Mouse (Mus musculus): Measurements from ENCODE around the gene Stx1b. TPM values are rescaled to one million over a fixed set of nuclear protein-coding genes. Genes with fewer than 3 reads are reported as not detected.

Stx1b gene
- total RNA-seq, 2 experiments from 2014 or later = 193 to 215 TPM

- intact Hi-C loops (cut with DNase I) = no loop called here
These were observed 64.6 kb downstream of the Stx1b start for GRCm38 (mm10) chr7:127759716-127760115.

More at GRCm38 (mm10) chr7:127759716-127760115, 64.6 kb downstream of the Stx1b start:
- no peak for DNase-seq

Other genes with a start within 250 kb of the Stx1b start
- gene Ccdc189, start 236.0 kb downstream of the Stx1b start, total RNA-seq (2021) = 1 to 10 TPM; 7.0 to 7.8 TPM
- 10 to 100 TPM; 75.1 to 82.6 TPM for gene Rnf40, start 235.8 kb downstream of the Stx1b start, total RNA-seq (2021)
- gene Zfp629, start 208.8 kb downstream of the Stx1b start, total RNA-seq (2021) = 10 to 100 TPM; 31.5 to 33.4 TPM
- 10 to 100 TPM; 87.2 to 94.3 TPM for gene Bcl7c, start 115.6 kb downstream of the Stx1b start, total RNA-seq (2021)
- gene Ctf1, start 111.8 kb downstream of the Stx1b start, total RNA-seq (2021) = 1 to 10 TPM; 5.3 to 6.5 TPM
- not detected for gene Ctf2, start 92.4 kb downstream of the Stx1b start, total RNA-seq (2021)
- gene Fbxl19, start 80.0 kb downstream of the Stx1b start, total RNA-seq (2021) = 100 to 1,000 TPM; 143 to 148 TPM
- 10 to 100 TPM; 14.2 to 15.1 TPM for gene Orai3, start 54.7 kb downstream of the Stx1b start, total RNA-seq (2021)
- gene Setd1a, start 47.9 kb downstream of the Stx1b start, total RNA-seq (2021) = 10 to 100 TPM; 46.2 to 47.4 TPM
- 1 to 10 TPM; 2.2 to 3.1 TPM for gene Gm49388, start 38.9 kb downstream of the Stx1b start, total RNA-seq (2021)
- 1 to 10 TPM; 3.3 to 5.8 TPM for gene Hsd3b7, start 23.9 kb downstream of the Stx1b start, total RNA-seq (2021)
- 10 to 100 TPM; 34.5 to 40.0 TPM for gene Stx4a, start 255 bp downstream of the Stx1b start, total RNA-seq (2021)
- gene Zfp646, start 51.7 kb upstream of the Stx1b start, total RNA-seq (2021) = 10 to 100 TPM; 36.3 to 38.0 TPM
- gene Zfp668, start 52.3 kb upstream of the Stx1b start, total RNA-seq (2021) = 10 to 100 TPM; 33.1 to 36.4 TPM
- under 1 TPM; 0.54 to 0.90 TPM for gene Prss53, start 66.4 kb upstream of the Stx1b start, total RNA-seq (2021)
- not detected for gene Gm21974, start 70.9 kb upstream of the Stx1b start, total RNA-seq (2021)
- gene Vkorc1, start 71.1 kb upstream of the Stx1b start, total RNA-seq (2021) = 10 to 100 TPM; 27.4 to 28.2 TPM
- 10 to 100 TPM; 39.2 to 43.5 TPM for gene Bckdk, start 79.5 kb upstream of the Stx1b start, total RNA-seq (2021)
- gene Kat8, start 88.0 kb upstream of the Stx1b start, total RNA-seq (2021) = 10 to 100 TPM; 28.1 to 31.1 TPM
- 1 to 10 TPM in 1 of 2 experiments, under 1 TPM in 1; 0.54 to 1.6 TPM for gene Prss8, start 105.6 kb upstream of the Stx1b start, total RNA-seq (2021)
- 10 to 100 TPM; 13.5 to 15.5 TPM for gene Prss36, start 122.2 kb upstream of the Stx1b start, total RNA-seq (2021)
- gene Fus, start 142.9 kb upstream of the Stx1b start, total RNA-seq (2021) = 100 to 1,000 TPM; 504 to 524 TPM
- gene Pycard, start 169.3 kb upstream of the Stx1b start, total RNA-seq (2021) = 1 to 10 TPM; 2.4 to 3.3 TPM
- gene Trim72, start 179.4 kb upstream of the Stx1b start, total RNA-seq (2021) = under 1 TPM; 0.26 to 0.56 TPM
- 1 to 10 TPM; 2.1 to 2.2 TPM for gene Itgam, start 238.1 kb upstream of the Stx1b start, total RNA-seq (2021)
- not detected for gene Gm49368, start 238.1 kb upstream of the Stx1b start, total RNA-seq (2021)